ENCODE assay signal across 19 mouse cellular contexts in genomic region chr5:33735412-33736092, GRCm38 (mm10). TPM values are rescaled to one million over a fixed set of nuclear protein-coding genes. Genes with fewer than 3 reads are reported as not detected.
DNase-seq lines count a peak whose midpoint lies in the region; ATAC-seq and TF ChIP-seq lines count a peak whose summit lies in the region.
"Had no signal": no experiment of that assay in that cellular context is flagged by ENCODE, and none has a peak within 500 bp of the region (broad histone marks: within the 10 kb centered on the region; RNA-seq: fewer than 3 reads in every experiment).

No protein-coding gene starts in this region.

- no peak for ATAC-seq in kidney, embryonic 16.5 days (ENCODE audit: low FRiP score, low TSS enrichment)
- 0 out of 2 replicates have a peak, but pooled peaks have one; percentile 41 for ATAC-seq in kidney, embryonic 15.5 days (replicated peaks; ENCODE audit: low FRiP score)
- no peak for ATAC-seq in hindbrain, embryonic 13.5 days (ENCODE audit: low FRiP score)
- ATAC-seq in intestine, postnatal 0 days: no peak
- ATAC-seq: activated CD4-positive, CD25-positive, alpha-beta regulatory T cell, adult 4 months; forebrain, embryonic 14.5 days; Patski had no signal

- no peak overlapping the region for H3K4me3 ChIP-seq in kidney, embryonic 16.5 days (ENCODE audit: low read length)
- no peak overlapping the region for H3K4me3 ChIP-seq in kidney, embryonic 15.5 days (replicated peaks)
- no peak overlapping the region for H3K4me3 ChIP-seq in hindbrain, embryonic 13.5 days
- no peak overlapping the region for H3K4me3 ChIP-seq in intestine, postnatal 0 days (ENCODE audit: low read depth, low read length)
- H3K4me3 ChIP-seq: embryonic facial prominence, embryonic 10.5 days; heart, embryonic 15.5 days had no signal

- DNase-seq in kidney, adult 18-20 months: peak; percentile 52
- DNase-seq in kidney, adult 8-10 months: peak; percentile 51 to 69
- DNase-seq in kidney, postnatal 25 days: peak; percentile 61 to 88
- DNase-seq: adrenal gland, postnatal 14 days; cerebellum, adult 2 months; cerebellum, postnatal 10 days; heart, adult 18-20 months; heart, postnatal 14 days had no signal

- WGBS in kidney, embryonic 16.5 days: 72% methylated on average over 16 of the region's 16 CpGs
- 79% methylated on average over 16 of the region's 16 CpGs for WGBS in kidney, embryonic 15.5 days
- 90% methylated on average over 16 of the region's 16 CpGs for WGBS in hindbrain, embryonic 13.5 days
- 79% methylated on average over 16 of the region's 16 CpGs for WGBS in intestine, postnatal 0 days

- no peaks in the 10 kb centered on the region for H3K9me3 ChIP-seq in kidney, embryonic 16.5 days (ENCODE audit: low read length)
- no peaks in the 10 kb centered on the region for H3K9me3 ChIP-seq in kidney, embryonic 15.5 days (replicated peaks)
- no peaks in the 10 kb centered on the region for H3K9me3 ChIP-seq in hindbrain, embryonic 13.5 days
- no peaks in the 10 kb centered on the region for H3K9me3 ChIP-seq in intestine, postnatal 0 days (ENCODE audit: control insufficient read depth)
- H3K9me3 ChIP-seq: embryonic facial prominence, embryonic 10.5 days; heart, embryonic 15.5 days had no signal

- H3K27ac ChIP-seq in kidney, embryonic 16.5 days (ENCODE audit: low read length): no peak overlapping the region
- peak overlapping the region; percentile 68 for H3K27ac ChIP-seq in kidney, embryonic 15.5 days
- H3K27ac ChIP-seq in hindbrain, embryonic 13.5 days: no peak overlapping the region
- no peak overlapping the region for H3K27ac ChIP-seq in intestine, postnatal 0 days (ENCODE audit: low read depth, low read length)
- H3K27ac ChIP-seq: embryonic facial prominence, embryonic 10.5 days; heart, embryonic 15.5 days; hindbrain, embryonic 14.5 days had no signal

- H3K4me2 ChIP-seq in kidney, embryonic 16.5 days (replicated peaks; ENCODE audit: low read depth, low read length): no peak overlapping the region
- no peak overlapping the region for H3K4me2 ChIP-seq in kidney, embryonic 15.5 days
- no peak overlapping the region for H3K4me2 ChIP-seq in hindbrain, embryonic 13.5 days
- no peak overlapping the region for H3K4me2 ChIP-seq in intestine, postnatal 0 days (replicated peaks; ENCODE audit: low read depth)
- H3K4me2 ChIP-seq: heart, embryonic 11.5 days; heart, embryonic 15.5 days; hindbrain, embryonic 14.5 days had no signal

- H3K4me1 ChIP-seq in kidney, embryonic 16.5 days (ENCODE audit: insufficient read depth, low read length): 0 out of 2 replicates have a peak, but pooled peaks cover 3% of the 10 kb centered on the region
- H3K4me1 ChIP-seq in kidney, embryonic 15.5 days: peaks cover 10% of the 10 kb centered on the region
- 0 out of 2 replicates have a peak, but pooled peaks cover 3% of the 10 kb centered on the region for H3K4me1 ChIP-seq in hindbrain, embryonic 13.5 days (replicated peaks)
- H3K4me1 ChIP-seq in intestine, postnatal 0 days (replicated peaks; ENCODE audit: control insufficient read depth, insufficient read depth, low read length): no peaks in the 10 kb centered on the region
- H3K4me1 ChIP-seq: heart, embryonic 15.5 days had no signal

- H3K9ac ChIP-seq in kidney, embryonic 16.5 days (replicated peaks; ENCODE audit: low read length): no peak overlapping the region
- H3K9ac ChIP-seq in kidney, embryonic 15.5 days: no peak overlapping the region
- no peak overlapping the region for H3K9ac ChIP-seq in hindbrain, embryonic 13.5 days
- no peak overlapping the region for H3K9ac ChIP-seq in intestine, postnatal 0 days (ENCODE audit: low read depth, low read length)
- H3K9ac ChIP-seq: heart, embryonic 15.5 days; hindbrain, embryonic 14.5 days had no signal

- no peaks in the 10 kb centered on the region for H3K27me3 ChIP-seq in kidney, embryonic 16.5 days (ENCODE audit: insufficient read depth, low read length)
- H3K27me3 ChIP-seq in kidney, embryonic 15.5 days: no peaks in the 10 kb centered on the region
- no peaks in the 10 kb centered on the region for H3K27me3 ChIP-seq in hindbrain, embryonic 13.5 days
- H3K27me3 ChIP-seq in intestine, postnatal 0 days (replicated peaks; ENCODE audit: control insufficient read depth, insufficient read depth, low read length): no peaks in the 10 kb centered on the region
- H3K27me3 ChIP-seq: heart, embryonic 15.5 days; Patski had no signal

- no peak for TF ChIP-seq CTCF in intestine, postnatal 0 days (IDR thresholded peaks at IDR 0.05; ENCODE audit: low read depth)

- peaks cover 18% of the 10 kb centered on the region; the same call in 1 of the 2 replicates for H3K36me3 ChIP-seq in kidney, embryonic 16.5 days (ENCODE audit: insufficient read depth, low read length)
- H3K36me3 ChIP-seq in kidney, embryonic 15.5 days: peaks cover 58% of the 10 kb centered on the region
- peaks cover 56% of the 10 kb centered on the region for H3K36me3 ChIP-seq in hindbrain, embryonic 13.5 days
- peaks cover 51% of the 10 kb centered on the region for H3K36me3 ChIP-seq in intestine, postnatal 0 days (ENCODE audit: control insufficient read depth, insufficient read depth)
- H3K36me3 ChIP-seq: heart, embryonic 15.5 days had no signal

RNA-seq across cellular contexts. Expression of gene Fgfr3, which starts 14.1 kb away (rescaled TPM):
- polyA plus RNA-seq in kidney, embryonic 16.5 days (2015; fragmentation: Nextera tagmentation; extraction: Ambion mirVana): 19.1 and 21.9 TPM in 2 replicates
- 16.2 and 17.4 TPM in 2 replicates for polyA plus RNA-seq in kidney, embryonic 15.5 days (2015; fragmentation: Nextera tagmentation; extraction: Ambion mirVana)
- polyA plus RNA-seq in hindbrain, embryonic 13.5 days (2015; fragmentation: Nextera tagmentation; extraction: Ambion mirVana): 41.1 and 45.7 TPM in 2 replicates
- 2.6 and 3.5 TPM in 2 replicates for polyA plus RNA-seq in intestine, postnatal 0 days (2015; fragmentation: Nextera tagmentation; extraction: Ambion mirVana)

RNA-seq across cellular contexts. Expression of gene Letm1, which starts 47.1 kb away (rescaled TPM):
- polyA plus RNA-seq in kidney, embryonic 16.5 days (2015; fragmentation: Nextera tagmentation; extraction: Ambion mirVana): 47.0 and 49.5 TPM in 2 replicates
- polyA plus RNA-seq in kidney, embryonic 15.5 days (2015; fragmentation: Nextera tagmentation; extraction: Ambion mirVana): 45.7 and 48.4 TPM in 2 replicates
- polyA plus RNA-seq in hindbrain, embryonic 13.5 days (2015; fragmentation: Nextera tagmentation; extraction: Ambion mirVana): 58.0 and 58.5 TPM in 2 replicates
- polyA plus RNA-seq in intestine, postnatal 0 days (2015; fragmentation: Nextera tagmentation; extraction: Ambion mirVana): 37.8 and 40.9 TPM in 2 replicates
